Mouse (Mus musculus) lung, embryonic 15.5 days (tissue): ENCODE results near the gene Gpatch8. TPM values are rescaled to one million over a fixed set of nuclear protein-coding genes. Genes with fewer than 3 reads are reported as not detected.

ENCODE experiments used
- ATAC-seq: fragments of 200-750 bp; cut with Nextera tagmentation; 2 replicates; pipeline ENCODE4 v1.8.0; 2017; ENCODE audit warnings: moderate number of reproducible peaks, borderline replicate concordance; ENCODE audit not compliant: low FRiP score, low TSS enrichment; ENCODE audit errors: extremely low read depth
- H3K27ac ChIP-seq: fragments of 300-500 bp; sonication (generic); 2 replicates; pipeline ENCODE4 v1.5.1; 2015; ENCODE audit warnings: moderate library complexity, mild to moderate bottlenecking, inconsistent platforms
- H3K27me3 ChIP-seq: fragments of 300-500 bp; sonication (generic); 2 replicates; pipeline ENCODE4 v1.6.1; 2015; ENCODE audit warnings: inconsistent platforms
- H3K36me3 ChIP-seq: fragments of 300-500 bp; sonication (generic); 2 replicates; pipeline ENCODE4 v1.6.1; 2015; ENCODE audit warnings: inconsistent platforms
- H3K4me1 ChIP-seq: fragments of 300-500 bp; sonication (generic); 2 replicates; pipeline ENCODE4 v1.6.1; 2015; ENCODE audit warnings: inconsistent platforms
- H3K4me2 ChIP-seq: fragments of 300-500 bp; sonication (generic); 2 replicates; pipeline ENCODE4 v1.6.1; 2015; ENCODE audit warnings: inconsistent platforms, mild to moderate bottlenecking, moderate library complexity
- H3K4me3 ChIP-seq: fragments of 300-500 bp; sonication (generic); 2 replicates; pipeline ENCODE4 v1.5.1; 2015; ENCODE audit warnings: mild to moderate bottlenecking, inconsistent platforms
- H3K9ac ChIP-seq: fragments of 300-500 bp; sonication (generic); 2 replicates; pipeline ENCODE4 v1.6.1; 2015; ENCODE audit warnings: inconsistent platforms
- H3K9me3 ChIP-seq: fragments of 300-500 bp; sonication (generic); 2 replicates; pipeline ENCODE4 v1.6.1; 2016; ENCODE audit warnings: inconsistent platforms
- WGBS: fragments of 180-500 bp; shearing (Covaris S2); methylation state at CpG from one replicate; pipeline ENCODE4 v1.1.7; 2015; 5-methylcytosine and 5-hydroxymethylcytosine counted together
- polyA plus RNA-seq: library from polyadenylated mRNA; unstranded; fragments of >200 nt; fragmentation: Nextera tagmentation; extraction: Ambion mirVana; gene quantifications from 2 replicates; pipeline ENCODE4 v1.2.1, GENCODE M21; 2015

Gpatch8 gene
- polyA plus RNA-seq, 1 experiment from 2014 or later = 49.7 TPM

- Histone ChIP-seq H3K27ac (peak within 1 kb of the TSS; percentile 86), H3K4me1 (peaks cover 25% of the 10 kb centered on the region), H3K4me3 (peak within 1 kb of the TSS; percentile 68), H3K9me3 (no peaks in the 10 kb centered on the region), H3K27me3 (no peaks in the 10 kb centered on the region), H3K4me2 (peak within 1 kb of the TSS; percentile 94), H3K9ac (peak within 1 kb of the TSS; percentile 65), H3K36me3 (peaks cover 9% of the 10 kb centered on the region)
- ATAC-seq = peak; percentile 92
- WGBS = 0% methylated on average over 29 of the region's 29 CpGs
These were observed 125.8 kb downstream of the Gpatch8 start, which contains the start of gene Grn for GRCm38 (mm10) chr11:102430121-102431017. Grn (plus strand) TSS chr11:102430315.

- no peaks in the 10 kb centered on the region for H3K27me3 ChIP-seq
- H3K9ac ChIP-seq = peak overlapping the region; percentile 55
- WGBS = 29% methylated on average over 3 of the region's 3 CpGs
- peak overlapping the region; percentile 94 for H3K4me2 ChIP-seq
- H3K4me3 ChIP-seq = peak overlapping the region; percentile 68
- H3K27ac ChIP-seq = 0 out of 2 replicates have a peak overlapping the region, but pooled peaks have one; percentile 35
- peaks cover under 1% of the 10 kb centered on the region for H3K36me3 ChIP-seq
- no peak for ATAC-seq
- no peaks in the 10 kb centered on the region for H3K9me3 ChIP-seq
- H3K4me1 ChIP-seq = peaks cover 30% of the 10 kb centered on the region
These were observed 126.6 kb downstream of the Gpatch8 start for GRCm38 (mm10) chr11:102429551-102429950.

GRCm38 (mm10) chr11:102428981-102429540 lies 127.1 kb downstream of the Gpatch8 start:
- peak overlapping the region; percentile 68; the same call in 1 of the 2 replicates for H3K4me3 ChIP-seq
- no peaks in the 10 kb centered on the region for H3K27me3 ChIP-seq
- H3K9me3 ChIP-seq = no peaks in the 10 kb centered on the region
- no peak overlapping the region for H3K9ac ChIP-seq
- H3K27ac ChIP-seq = 0 out of 2 replicates have a peak overlapping the region, but pooled peaks have one; percentile 35
- H3K4me1 ChIP-seq = peaks cover 28% of the 10 kb centered on the region
- WGBS = 69% methylated on average over 8 of the region's 8 CpGs
- no peak for ATAC-seq
- H3K36me3 ChIP-seq = no peaks in the 10 kb centered on the region
- H3K4me2 ChIP-seq = peak overlapping the region; percentile 94

Other genes with a start within 250 kb of the Gpatch8 start
- gene Ubtf, start 236.7 kb downstream of the Gpatch8 start, polyA plus RNA-seq = 83.5 and 86.1 TPM in 2 replicates
- gene Slc4a1, start 190.2 kb downstream of the Gpatch8 start, polyA plus RNA-seq = 10.1 and 14.0 TPM in 2 replicates
- 1.6 and 2.0 TPM in 2 replicates for gene Rundc3a, start 163.0 kb downstream of the Gpatch8 start, polyA plus RNA-seq
- gene Slc25a39, start 148.4 kb downstream of the Gpatch8 start, polyA plus RNA-seq = 240 and 247 TPM in 2 replicates
- gene Grn, start 126.1 kb downstream of the Gpatch8 start, polyA plus RNA-seq = 168 and 174 TPM in 2 replicates
- 4.7 and 6.9 TPM in 2 replicates for gene Fam171a2, start 108.7 kb downstream of the Gpatch8 start, polyA plus RNA-seq
- 8.9 and 9.3 TPM in 2 replicates for gene Itga2b, start 86.3 kb downstream of the Gpatch8 start, polyA plus RNA-seq
- gene Gm11627, start 23.1 kb upstream of the Gpatch8 start, polyA plus RNA-seq = 16.1 and 20.3 TPM in 2 replicates
- 35.9 and 38.1 TPM in 2 replicates for gene Fzd2, start 48.0 kb upstream of the Gpatch8 start, polyA plus RNA-seq
- gene Meioc, start 107.3 kb upstream of the Gpatch8 start, polyA plus RNA-seq = 0.20 and 0.24 TPM in 2 replicates
- gene Ccdc43, start 141.4 kb upstream of the Gpatch8 start, polyA plus RNA-seq = 47.6 and 49.0 TPM in 2 replicates
- 6.1 and 6.3 TPM in 2 replicates for gene Adam11, start 205.0 kb upstream of the Gpatch8 start, polyA plus RNA-seq